Mouse (Mus musculus) ES-Bruce4 (cell line): ENCODE results near the gene Arhgef40.

Source experiments
- CTCF ChIP-seq: IDR thresholded peaks from one replicate; pipeline ENCODE4 v1.8.1; 2011; ENCODE audit warnings: low read depth, low read length
- EP300 ChIP-seq: IDR thresholded peaks from 2 replicates; pipeline ENCODE4 v1.6.1; 2011; ENCODE audit warnings: low read depth, low read length; ENCODE audit not compliant: insufficient read depth

DNA sequence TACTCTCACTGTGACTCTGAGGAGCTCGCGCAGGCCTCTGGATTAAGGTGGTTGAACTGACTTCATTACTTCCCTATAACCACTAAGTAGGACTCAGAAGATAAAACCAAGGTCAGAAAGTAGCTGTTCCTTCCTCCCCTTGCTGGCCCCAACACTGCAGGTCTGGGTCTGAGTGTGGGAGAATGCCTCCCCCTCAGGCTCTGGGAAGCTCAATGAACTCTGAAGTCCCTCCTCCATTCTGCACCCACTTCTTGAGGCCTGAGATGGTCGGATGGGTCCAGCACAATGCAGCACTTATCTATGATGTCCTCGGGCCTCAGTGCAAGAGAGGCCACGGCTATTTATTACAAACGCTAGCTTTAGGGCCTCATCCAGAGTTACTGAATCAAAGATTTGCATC is 21.1 kb downstream of the Arhgef40 start:
- TF ChIP-seq EP300 = no peak
- TF ChIP-seq CTCF = no peak
